Mouse (Mus musculus) forebrain, embryonic 16.5 days (tissue): Measurements from ENCODE around the gene Islr2. TPM values are rescaled to one million over a fixed set of nuclear protein-coding genes. Genes with fewer than 3 reads are reported as not detected.
"Not testable (repeated sequence)": the region's sequence is repeated elsewhere in the genome, so short reads cannot be mapped to it uniquely, and the experiment has no call there.

Experiments
- ATAC-seq: fragments of 200-750 bp; cut with Nextera tagmentation; 2 replicates; pipeline ENCODE4 v1.8.0; 2017; ENCODE audit warnings: mild to moderate bottlenecking, moderate library complexity
- H3K27ac ChIP-seq: fragments of 300-500 bp; sonication (generic); 2 replicates; pipeline ENCODE4 v1.5.1; 2014; ENCODE audit warnings: low read length, control low read depth
- H3K27me3 ChIP-seq: fragments of 300-500 bp; sonication (generic); replicated peaks from 2 replicates; pipeline ENCODE4 v1.6.1; 2014; ENCODE audit warnings: low read length; ENCODE audit not compliant: control insufficient read depth, insufficient read depth
- H3K36me3 ChIP-seq: fragments of 300-500 bp; sonication (generic); 2 replicates; pipeline ENCODE4 v1.6.1; 2014; ENCODE audit not compliant: control insufficient read depth, insufficient read depth
- H3K4me1 ChIP-seq: fragments of 300-500 bp; sonication (generic); replicated peaks from 2 replicates; pipeline ENCODE4 v1.6.1; 2014; ENCODE audit warnings: low read length; ENCODE audit not compliant: control insufficient read depth, insufficient read depth
- H3K4me2 ChIP-seq: fragments of 300-500 bp; sonication (generic); 2 replicates; pipeline ENCODE4 v1.6.1; 2014; ENCODE audit warnings: mild to moderate bottlenecking, low read length, control low read depth
- H3K4me3 ChIP-seq: fragments of 300-500 bp; sonication (generic); replicated peaks from 2 replicates; pipeline ENCODE4 v1.5.1; 2014; ENCODE audit warnings: mild to moderate bottlenecking, low read length, control low read depth
- H3K9ac ChIP-seq: fragments of 300-500 bp; sonication (generic); replicated peaks from 2 replicates; pipeline ENCODE4 v1.6.1; 2014; ENCODE audit warnings: low read depth, low read length, control low read depth
- H3K9me3 ChIP-seq: fragments of 300-500 bp; sonication (generic); 2 replicates; pipeline ENCODE4 v1.6.1; 2016; ENCODE audit warnings: low read length; ENCODE audit not compliant: control insufficient read depth
- WGBS: fragments of 180-500 bp; shearing (Covaris S2); extraction: QIAGEN DNeasy Blood & Tissue Kit; methylation state at CpG from one replicate; pipeline ENCODE4 v1.1.7; 2014; 5-methylcytosine and 5-hydroxymethylcytosine counted together
- polyA plus RNA-seq: library from polyadenylated mRNA; unstranded; fragments of >200 nt; fragmentation: Nextera tagmentation; extraction: Ambion mirVana; gene quantifications from 2 replicates; pipeline ENCODE4 v1.2.1, GENCODE M21; 2015

The Islr2 gene
- polyA plus RNA-seq = 74.4 and 88.4 TPM in 2 replicates

GRCm38 (mm10) chr9:58203516-58204447 is at the start of gene Islr2, which contains the start of gene Islr:
Gene Islr2, minus strand, starts transcription at chr9:58204319.
Gene Islr, minus strand, starts transcription at chr9:58204306.
- WGBS = 2% methylated on average over 42 of the region's 42 CpGs
- Histone ChIP-seq H3K9me3 (no peaks in the 10 kb centered on the region), H3K36me3 (no peaks in the 10 kb centered on the region), H3K4me3 (peak within 1 kb of the TSS; percentile 63), H3K4me1 (peaks cover 59% of the 10 kb centered on the region), H3K27ac (peak within 1 kb of the TSS; percentile 98), H3K27me3 (peaks cover 12% of the 10 kb centered on the region), H3K4me2 (peak within 1 kb of the TSS; percentile 81), H3K9ac (peak within 1 kb of the TSS; percentile 76)
- ATAC-seq = peak; percentile 49

DNA sequence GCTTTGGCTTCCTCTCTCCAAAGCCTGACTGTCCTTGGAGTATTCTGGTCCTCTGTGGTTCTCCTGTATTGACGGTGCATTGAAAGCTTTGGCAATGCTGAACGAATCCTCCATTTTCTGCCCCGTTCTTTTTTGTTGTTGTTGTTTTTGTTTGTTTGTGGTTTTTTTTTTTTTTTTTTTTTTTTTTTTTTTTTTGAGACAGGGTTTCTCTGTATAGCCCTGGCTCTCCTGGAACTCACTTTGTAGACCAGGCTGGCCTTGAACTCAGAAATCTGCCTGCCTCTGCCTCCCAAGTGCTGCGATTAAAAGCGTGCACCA is 49.6 kb upstream of the Islr2 start:
- not testable (repeated sequence) for H3K9me3 ChIP-seq, H3K27me3 ChIP-seq, ATAC-seq
- 70% methylated on average over 5 of the region's 5 CpGs for WGBS
- peak overlapping the region; percentile 75 for H3K4me3 ChIP-seq
- peak overlapping the region; percentile 89 for H3K4me2 ChIP-seq
- H3K36me3 ChIP-seq = peaks cover 15% of the 10 kb centered on the region; the same call in 1 of the 2 replicates
- H3K27ac ChIP-seq = peak overlapping the region; percentile 41; the same call in 1 of the 2 replicates
- peak overlapping the region; percentile 85 for H3K9ac ChIP-seq
- H3K4me1 ChIP-seq = peaks cover 24% of the 10 kb centered on the region

DNA sequence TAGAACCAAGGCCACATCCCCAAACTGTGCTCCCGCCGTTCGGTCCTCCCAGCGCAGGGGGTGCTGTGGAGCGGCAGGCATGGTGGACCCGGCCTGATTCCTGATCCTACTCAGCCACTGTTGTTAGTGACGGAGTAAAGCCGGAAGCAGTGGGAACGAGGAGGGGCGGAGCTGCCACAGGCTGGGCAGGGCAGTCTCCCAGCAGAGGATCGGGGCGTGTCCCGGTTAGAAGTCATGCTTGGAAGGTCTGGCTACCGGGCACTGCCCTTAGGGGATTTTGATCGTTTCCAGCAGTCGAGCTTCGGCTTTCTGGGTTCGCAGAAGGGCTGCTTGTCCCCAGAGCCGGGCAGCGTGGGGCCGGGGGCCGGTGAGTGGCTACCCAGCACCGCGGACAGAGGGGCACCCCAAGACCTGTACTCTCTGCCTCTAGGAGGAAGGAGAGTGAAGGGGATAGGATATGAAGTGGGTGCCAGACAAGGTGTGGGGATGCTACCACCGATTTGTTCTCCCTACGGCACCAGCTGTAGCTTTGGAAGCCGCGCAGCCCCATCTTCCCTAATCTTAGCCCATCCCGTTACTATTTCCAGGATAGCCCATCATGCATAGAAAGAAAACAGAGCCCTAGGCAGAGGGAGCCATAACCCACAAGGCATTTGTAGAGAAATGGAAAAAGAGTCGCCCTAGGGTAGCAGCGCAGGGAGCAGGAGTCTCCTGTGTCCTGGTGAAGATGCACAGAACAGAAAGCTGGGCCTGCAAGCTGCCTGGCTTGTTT is 49.1 kb upstream of the Islr2 start, which contains the start of gene Stoml1:
Gene Stoml1 (plus strand): TSS at position 132 of the 772 bp plus-strand sequence.
- Histone ChIP-seq H3K27ac (peak within 1 kb of the TSS; percentile 41; the same call in 1 of the 2 replicates), H3K4me1 (peaks cover 30% of the 10 kb centered on the region), H3K27me3 (no peaks in the 10 kb centered on the region), H3K4me2 (peak within 1 kb of the TSS; percentile 89), H3K9me3 (no peaks in the 10 kb centered on the region), H3K4me3 (peak within 1 kb of the TSS; percentile 75), H3K9ac (peak within 1 kb of the TSS; percentile 85), H3K36me3 (peaks cover 11% of the 10 kb centered on the region; the same call in 1 of the 2 replicates)
- WGBS = 1% methylated on average over 31 of the region's 31 CpGs
- ATAC-seq = peak; percentile 99

DNA sequence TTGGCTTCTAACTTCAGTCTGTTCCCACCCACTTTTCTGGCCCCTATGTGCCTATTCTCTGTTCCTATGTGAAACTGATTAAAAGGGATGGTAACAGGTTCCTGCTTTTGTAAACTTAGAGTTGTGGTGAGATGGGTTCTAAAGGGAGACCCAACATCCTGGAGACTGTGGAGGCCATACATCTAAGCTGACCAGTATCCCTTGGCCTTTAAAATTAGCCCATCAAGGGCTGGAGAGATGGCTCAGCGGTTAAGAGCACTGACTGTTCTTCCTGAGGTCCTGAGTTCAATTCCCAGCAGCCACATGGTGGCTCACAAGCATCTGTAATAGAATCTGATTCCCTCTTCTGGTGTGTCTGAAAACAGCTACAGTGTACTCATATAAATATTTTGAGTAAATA is 46.6 kb upstream of the Islr2 start:
- WGBS = 76% methylated on average over 1 of the region's 1 CpGs
- H3K4me2 ChIP-seq, H3K4me3 ChIP-seq, H3K9ac ChIP-seq, H3K27me3 ChIP-seq, H3K27ac ChIP-seq, ATAC-seq, H3K9me3 ChIP-seq, H3K36me3 ChIP-seq: not testable (repeated sequence)
- H3K4me1 ChIP-seq = peaks cover 40% of the 10 kb centered on the region

DNA sequence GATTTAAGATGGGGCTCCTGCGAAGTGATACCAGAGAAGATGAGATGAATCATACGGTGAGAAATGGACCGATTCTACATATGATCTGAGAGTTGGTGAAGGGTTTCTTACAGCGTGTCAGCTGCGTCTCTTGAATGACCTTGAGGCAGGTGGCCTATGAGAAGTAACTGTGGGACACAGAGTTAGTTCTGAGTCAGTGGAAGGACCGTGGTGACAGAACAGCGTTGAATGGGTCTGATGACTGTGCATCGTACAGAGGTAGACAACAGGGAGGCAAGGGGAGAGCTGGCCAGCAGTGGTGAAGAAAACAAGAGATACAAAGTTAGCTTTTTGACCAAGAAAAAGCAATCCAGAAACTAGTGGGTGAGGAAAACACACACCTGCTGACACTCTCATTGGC is 46.2 kb upstream of the Islr2 start:
- Histone ChIP-seq H3K4me3 (no peak overlapping the region), H3K4me2 (no peak overlapping the region; the same call in 1 of the 2 replicates), H3K4me1 (peaks cover 40% of the 10 kb centered on the region), H3K27ac (no peak overlapping the region), H3K9me3 (no peaks in the 10 kb centered on the region), H3K27me3 (no peaks in the 10 kb centered on the region), H3K36me3 (no peaks in the 10 kb centered on the region), H3K9ac (no peak overlapping the region)
- ATAC-seq = no peak
- 83% methylated on average over 8 of the region's 8 CpGs for WGBS

GRCm38 (mm10) chr9:58249592-58250192 is 45.6 kb upstream of the Islr2 start, which contains the start of gene Pml:
Gene Pml, minus strand, starts transcription at chr9:58249786.
- Histone ChIP-seq H3K9ac (peak within 1 kb of the TSS; percentile 47), H3K36me3 (no peaks in the 10 kb centered on the region), H3K4me1 (peaks cover 38% of the 10 kb centered on the region), H3K4me3 (peak within 1 kb of the TSS; percentile 38), H3K27me3 (no peaks in the 10 kb centered on the region), H3K27ac (0 out of 2 replicates have a peak within 1 kb of the TSS, but pooled peaks have one; percentile 6), H3K9me3 (no peaks in the 10 kb centered on the region), H3K4me2 (peak within 1 kb of the TSS; percentile 50)
- 0 out of 2 replicates have a peak, but pooled peaks have one; percentile 36 for ATAC-seq
- WGBS = 1% methylated on average over 16 of the region's 16 CpGs

DNA sequence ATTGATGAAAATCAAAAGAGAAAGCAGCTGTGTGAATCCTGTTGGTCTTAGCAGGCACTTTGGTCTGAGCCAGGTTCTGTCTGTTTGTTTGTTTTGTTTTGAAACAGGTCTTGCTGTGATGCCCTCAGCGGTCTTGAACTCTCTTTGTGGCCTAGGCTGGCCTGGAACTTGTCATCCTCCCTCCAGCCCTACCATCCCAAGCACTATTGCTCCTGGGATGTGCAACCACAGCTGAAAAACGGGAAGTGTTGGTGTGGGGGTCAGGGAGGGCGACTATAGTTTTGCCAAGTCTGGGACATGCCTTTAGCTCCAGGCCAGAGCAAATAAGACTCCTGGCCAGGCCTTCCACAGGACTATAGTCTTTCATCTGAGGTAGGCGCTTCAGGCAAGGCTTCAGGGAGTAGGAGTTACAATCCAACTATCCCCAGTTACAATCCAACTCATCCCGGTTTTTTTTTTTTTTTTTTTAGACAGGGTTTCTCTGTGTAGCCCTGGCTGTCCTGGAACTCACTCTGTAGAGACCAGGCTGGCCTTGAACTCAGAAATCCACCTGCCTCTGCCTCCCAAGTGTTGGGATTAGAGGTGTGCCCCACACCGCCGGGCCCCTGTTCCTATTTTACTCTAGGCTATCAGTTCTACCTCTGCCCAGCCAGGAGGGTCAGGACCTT is 44.8 kb upstream of the Islr2 start:
- no peaks in the 10 kb centered on the region for H3K36me3 ChIP-seq
- no peak for ATAC-seq
- H3K9me3 ChIP-seq = no peaks in the 10 kb centered on the region
- H3K27me3 ChIP-seq = no peaks in the 10 kb centered on the region
- H3K4me1 ChIP-seq = peaks cover 31% of the 10 kb centered on the region
- peak overlapping the region; percentile 47 for H3K9ac ChIP-seq
- peak overlapping the region; percentile 50 for H3K4me2 ChIP-seq
- 58% methylated on average over 7 of the region's 7 CpGs for WGBS
- H3K27ac ChIP-seq = no peak overlapping the region
- H3K4me3 ChIP-seq = peak overlapping the region; percentile 38

DNA sequence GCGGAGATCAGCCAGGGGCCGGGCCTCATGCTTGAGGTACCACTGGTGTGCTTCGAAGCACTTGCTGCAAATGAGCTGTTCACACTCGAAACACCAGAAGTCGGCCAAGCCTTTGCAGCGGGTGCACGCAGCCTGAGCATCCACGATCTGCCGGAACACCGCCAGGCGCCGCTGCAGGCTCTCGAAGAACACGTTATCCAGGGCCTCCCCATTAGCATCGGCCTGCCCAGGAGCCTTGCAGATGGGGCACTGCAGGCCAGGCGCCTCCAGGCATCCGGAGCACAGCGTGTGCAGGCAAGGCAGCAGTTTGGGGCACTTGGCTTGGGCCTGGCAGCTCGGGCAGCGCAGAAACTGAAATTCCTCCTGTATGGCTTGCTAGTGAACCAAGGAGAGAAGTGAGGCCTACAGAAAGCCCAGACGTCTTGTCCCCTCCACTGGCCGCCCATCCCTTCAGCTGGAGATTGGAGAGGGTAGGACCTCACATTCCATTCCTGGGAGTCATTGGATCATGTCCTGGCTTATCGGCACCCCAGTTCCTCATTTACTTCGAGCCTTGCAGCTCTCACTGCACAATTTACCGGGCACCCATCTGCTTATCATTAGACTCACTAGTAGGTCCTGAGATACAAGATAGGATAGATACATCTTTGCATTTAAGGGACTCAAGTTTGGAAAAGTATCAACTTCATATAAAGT is 43.1 kb upstream of the Islr2 start:
- Histone ChIP-seq H3K27me3 (no peaks in the 10 kb centered on the region), H3K4me2 (peak overlapping the region; percentile 47), H3K27ac (no peak overlapping the region), H3K9ac (peak overlapping the region; percentile 60), H3K36me3 (no peaks in the 10 kb centered on the region), H3K9me3 (no peaks in the 10 kb centered on the region), H3K4me3 (peak overlapping the region; percentile 20), H3K4me1 (peaks cover 27% of the 10 kb centered on the region)
- ATAC-seq = peak; percentile 89
- 15% methylated on average over 25 of the region's 25 CpGs for WGBS
